Mouse (Mus musculus) heart, embryonic 13.5 days (tissue): Measurements from ENCODE around the gene Edc3. TPM values are rescaled to one million over a fixed set of nuclear protein-coding genes. Genes with fewer than 3 reads are reported as not detected.

ENCODE experiments used
- ATAC-seq: fragments of 200-750 bp; cut with Nextera tagmentation; 2 replicates; pipeline ENCODE4 v1.8.0; 2017; ENCODE audit warnings: moderate TSS enrichment; ENCODE audit not compliant: insufficient number of reproducible peaks, low FRiP score, low TSS enrichment; ENCODE audit errors: extremely low read depth
- H3K27ac ChIP-seq: fragments of 300-500 bp; sonication (generic); replicated peaks from 2 replicates; pipeline ENCODE4 v1.5.1; 2015; ENCODE audit warnings: moderate library complexity, mild to moderate bottlenecking, inconsistent platforms
- H3K27me3 ChIP-seq: fragments of 300-500 bp; sonication (generic); replicated peaks from 2 replicates; pipeline ENCODE4 v1.6.1; 2015; ENCODE audit warnings: mild to moderate bottlenecking, inconsistent platforms
- H3K36me3 ChIP-seq: fragments of 300-500 bp; sonication (generic); 2 replicates; pipeline ENCODE4 v1.6.1; 2015; ENCODE audit warnings: mild to moderate bottlenecking, inconsistent platforms
- H3K4me1 ChIP-seq: fragments of 300-500 bp; sonication (generic); 2 replicates; pipeline ENCODE4 v1.6.1; 2015; ENCODE audit warnings: inconsistent platforms
- H3K4me2 ChIP-seq: fragments of 300-500 bp; sonication (generic); 2 replicates; pipeline ENCODE4 v1.6.1; 2015; ENCODE audit warnings: inconsistent platforms, mild to moderate bottlenecking, moderate library complexity
- H3K4me3 ChIP-seq: fragments of 300-500 bp; sonication (generic); 2 replicates; pipeline ENCODE4 v1.5.1; 2015; ENCODE audit warnings: moderate library complexity, mild to moderate bottlenecking, inconsistent platforms
- H3K9ac ChIP-seq: fragments of 300-500 bp; sonication (generic); 2 replicates; pipeline ENCODE4 v1.6.1; 2015; ENCODE audit warnings: inconsistent platforms, mild to moderate bottlenecking, moderate library complexity
- H3K9me3 ChIP-seq: fragments of 300-500 bp; sonication (generic); 2 replicates; pipeline ENCODE4 v1.6.1; 2016; ENCODE audit warnings: inconsistent platforms
- WGBS: fragments of 180-500 bp; shearing (Covaris S2); methylation state at CpG from one replicate; pipeline ENCODE4 v1.1.7; 2015; ENCODE audit warnings: mixed read lengths; 5-methylcytosine and 5-hydroxymethylcytosine counted together
- polyA plus RNA-seq: library from polyadenylated mRNA; unstranded; fragments of >200 nt; fragmentation: Nextera tagmentation; extraction: Ambion mirVana; gene quantifications from 2 replicates; pipeline ENCODE4 v1.2.1, GENCODE M21; 2015

Edc3 gene
- polyA plus RNA-seq, 1 experiment from 2014 or later = 16.2 TPM

DNA sequence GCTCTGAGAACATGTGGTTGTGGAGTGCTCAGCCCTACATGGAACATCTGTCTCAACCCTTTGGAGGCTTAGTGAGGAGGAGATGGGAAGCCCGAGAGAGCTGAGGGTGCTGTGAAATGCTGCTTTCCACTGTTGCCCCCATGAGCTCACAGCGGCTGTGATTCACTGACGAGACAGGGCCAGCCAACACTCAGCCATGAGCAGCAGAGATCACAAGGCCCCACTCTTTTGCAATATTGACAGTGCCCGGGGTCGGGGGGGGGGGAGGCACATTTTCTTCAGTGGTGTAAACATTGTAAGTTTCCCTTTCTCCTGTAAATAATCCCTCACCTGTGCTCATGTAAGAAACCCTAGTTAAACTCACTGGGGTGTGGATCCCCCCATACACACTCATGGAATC, 36.8 kb upstream of the Edc3 start:
- no peak overlapping the region for H3K9ac ChIP-seq
- no peak overlapping the region for H3K4me2 ChIP-seq
- no peak for ATAC-seq
- H3K27me3 ChIP-seq = 0 out of 2 replicates have a peak, but pooled peaks cover 2% of the 10 kb centered on the region
- 0 out of 2 replicates have a peak, but pooled peaks cover 3% of the 10 kb centered on the region for H3K4me1 ChIP-seq
- no peaks in the 10 kb centered on the region for H3K36me3 ChIP-seq
- no peaks in the 10 kb centered on the region for H3K9me3 ChIP-seq
- H3K27ac ChIP-seq = no peak overlapping the region
- 67% methylated on average over 5 of the region's 5 CpGs for WGBS
- no peak overlapping the region for H3K4me3 ChIP-seq

DNA sequence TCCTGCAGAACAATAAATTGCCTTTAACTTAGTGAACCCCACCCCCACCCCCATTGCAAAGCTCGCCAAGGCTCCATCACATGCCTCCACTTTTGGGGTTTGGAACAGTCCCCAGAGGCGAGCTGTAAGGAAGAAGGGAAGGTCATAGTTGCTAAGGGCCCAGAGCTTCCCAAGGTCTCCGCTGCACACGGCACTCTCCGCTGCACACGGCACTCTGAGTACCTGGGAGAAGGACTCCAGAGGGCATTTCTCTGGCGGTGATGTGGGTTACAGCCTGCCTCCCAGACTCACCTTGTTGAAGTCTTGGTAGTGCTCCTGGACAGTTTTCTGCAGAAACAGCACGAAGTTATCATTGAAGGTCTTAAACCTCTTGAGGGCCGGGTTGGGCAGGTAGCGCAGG, 26.9 kb upstream of the Edc3 start:
- no peak overlapping the region for H3K4me2 ChIP-seq
- H3K4me3 ChIP-seq = no peak overlapping the region
- ATAC-seq = no peak
- H3K36me3 ChIP-seq = no peaks in the 10 kb centered on the region
- no peaks in the 10 kb centered on the region for H3K9me3 ChIP-seq
- no peaks in the 10 kb centered on the region for H3K4me1 ChIP-seq
- peaks cover 10% of the 10 kb centered on the region; the same call in 1 of the 2 replicates for H3K27me3 ChIP-seq
- H3K9ac ChIP-seq = no peak overlapping the region
- no peak overlapping the region for H3K27ac ChIP-seq
- 74% methylated on average over 10 of the region's 10 CpGs for WGBS

DNA sequence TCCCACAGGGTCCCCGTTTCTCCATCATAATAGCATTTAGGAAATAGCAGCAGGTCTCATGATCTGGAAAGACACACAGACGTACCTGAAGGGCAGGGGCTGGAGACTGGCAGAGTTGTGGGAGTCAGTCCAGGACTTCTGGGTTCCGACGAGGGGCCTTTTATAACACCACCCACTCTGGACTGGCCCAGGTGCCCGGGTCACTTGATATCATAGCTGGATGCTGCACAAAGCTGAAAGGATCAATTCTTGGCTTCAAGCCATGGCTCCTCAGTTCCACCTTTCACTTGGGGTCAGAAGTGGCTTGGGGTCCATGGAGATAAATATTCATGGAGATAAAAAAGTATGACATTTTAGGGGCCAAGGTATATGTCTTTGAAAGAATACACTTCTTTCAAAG, 24.8 kb upstream of the Edc3 start, which contains the start of gene Cyp1a2:
Gene Cyp1a2 (minus strand): TSS at position 184 of the 400 bp plus-strand sequence.
- peaks cover 10% of the 10 kb centered on the region; the same call in 1 of the 2 replicates for H3K27me3 ChIP-seq
- no peak within 1 kb of the TSS for H3K9ac ChIP-seq
- H3K4me3 ChIP-seq = no peak within 1 kb of the TSS
- H3K4me1 ChIP-seq = no peaks in the 10 kb centered on the region
- H3K36me3 ChIP-seq = no peaks in the 10 kb centered on the region
- ATAC-seq = no peak
- WGBS = 64% methylated on average over 5 of the region's 5 CpGs
- no peaks in the 10 kb centered on the region for H3K9me3 ChIP-seq
- no peak within 1 kb of the TSS for H3K27ac ChIP-seq
- H3K4me2 ChIP-seq = no peak within 1 kb of the TSS

DNA sequence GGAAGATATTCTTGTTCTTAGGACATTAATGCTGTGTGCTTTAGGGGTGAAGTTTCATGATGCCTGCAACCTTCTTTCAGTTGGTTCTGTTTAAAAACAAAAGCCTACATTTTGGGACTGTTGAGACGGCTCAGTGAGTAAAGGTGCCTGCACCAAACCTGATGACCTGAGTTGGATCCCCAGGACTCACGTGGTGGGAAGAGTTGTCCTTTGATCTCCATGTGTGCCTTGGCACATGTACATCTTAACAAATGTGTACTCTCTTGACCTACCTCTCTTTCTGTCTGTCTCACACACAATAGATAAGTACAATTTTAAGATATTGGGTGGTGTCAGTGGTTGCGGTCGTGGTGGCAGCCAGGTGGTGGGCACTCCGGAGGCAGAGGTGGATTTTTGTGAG, 22.3 kb upstream of the Edc3 start:
- Histone ChIP-seq H3K4me2 (no peak overlapping the region), H3K27me3 (peaks cover 10% of the 10 kb centered on the region; the same call in 1 of the 2 replicates), H3K4me3 (no peak overlapping the region), H3K9me3 (no peaks in the 10 kb centered on the region), H3K9ac (no peak overlapping the region), H3K27ac (no peak overlapping the region), H3K36me3 (no peaks in the 10 kb centered on the region), H3K4me1 (no peaks in the 10 kb centered on the region)
- ATAC-seq = no peak
- WGBS = 77% methylated on average over 5 of the region's 5 CpGs

DNA sequence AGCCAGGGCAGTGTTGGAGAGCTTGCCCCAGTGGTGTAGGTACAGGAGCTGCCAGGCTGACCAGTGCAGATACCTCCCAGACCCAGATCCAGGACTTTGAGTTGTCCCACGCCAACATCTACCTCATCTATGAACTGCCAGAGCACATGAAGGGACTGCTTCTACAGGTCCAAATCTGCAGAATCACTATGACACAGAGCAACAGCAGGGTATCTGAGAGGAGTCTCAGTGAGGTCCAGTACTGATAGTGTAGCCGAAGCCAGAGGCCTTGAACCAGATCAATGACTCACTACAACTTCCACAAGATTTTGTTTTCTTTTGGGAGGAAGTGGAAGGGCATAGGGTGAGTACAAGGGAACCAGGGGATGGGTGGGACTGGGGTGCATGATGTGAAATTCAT, 20.6 kb upstream of the Edc3 start, which contains the start of gene Cyp1a1:
Gene Cyp1a1 (plus strand): TSS at position 178 of the 400 bp plus-strand sequence.
- peaks cover 7% of the 10 kb centered on the region for H3K27me3 ChIP-seq
- no peaks in the 10 kb centered on the region for H3K4me1 ChIP-seq
- 66% methylated on average over 2 of the region's 2 CpGs for WGBS
- H3K4me3 ChIP-seq = no peak within 1 kb of the TSS
- H3K9ac ChIP-seq = no peak within 1 kb of the TSS
- H3K27ac ChIP-seq = no peak within 1 kb of the TSS
- H3K9me3 ChIP-seq = no peaks in the 10 kb centered on the region
- no peak for ATAC-seq
- no peak within 1 kb of the TSS for H3K4me2 ChIP-seq
- no peaks in the 10 kb centered on the region for H3K36me3 ChIP-seq

DNA sequence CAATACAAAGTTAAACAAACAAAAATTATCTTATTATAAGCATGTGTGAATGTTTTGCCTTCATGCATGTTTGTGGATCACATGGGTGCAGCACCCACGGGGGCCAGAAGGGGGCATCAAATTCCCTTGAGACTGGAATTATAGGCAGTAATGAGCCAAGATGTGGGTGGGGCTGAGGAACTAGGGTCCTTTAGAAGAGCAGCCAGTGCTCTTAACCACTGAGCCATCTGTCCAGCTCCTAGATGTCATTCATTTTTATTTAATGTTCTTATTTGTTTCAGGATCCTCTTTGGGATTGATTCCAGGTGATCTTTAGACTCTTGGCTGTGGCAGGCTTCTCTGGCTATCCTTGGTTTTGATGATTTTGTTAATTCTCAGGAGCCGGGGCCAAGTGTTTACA, 20.2 kb upstream of the Edc3 start:
- no peaks in the 10 kb centered on the region for H3K4me1 ChIP-seq
- H3K9me3 ChIP-seq = no peaks in the 10 kb centered on the region
- ATAC-seq = no peak
- H3K9ac ChIP-seq = no peak overlapping the region
- no peak overlapping the region for H3K4me3 ChIP-seq
- no peaks in the 10 kb centered on the region for H3K36me3 ChIP-seq
- 45% methylated on average over 2 of the region's 2 CpGs for WGBS
- no peak overlapping the region for H3K27ac ChIP-seq
- no peak overlapping the region for H3K4me2 ChIP-seq
- peaks cover 5% of the 10 kb centered on the region for H3K27me3 ChIP-seq

DNA sequence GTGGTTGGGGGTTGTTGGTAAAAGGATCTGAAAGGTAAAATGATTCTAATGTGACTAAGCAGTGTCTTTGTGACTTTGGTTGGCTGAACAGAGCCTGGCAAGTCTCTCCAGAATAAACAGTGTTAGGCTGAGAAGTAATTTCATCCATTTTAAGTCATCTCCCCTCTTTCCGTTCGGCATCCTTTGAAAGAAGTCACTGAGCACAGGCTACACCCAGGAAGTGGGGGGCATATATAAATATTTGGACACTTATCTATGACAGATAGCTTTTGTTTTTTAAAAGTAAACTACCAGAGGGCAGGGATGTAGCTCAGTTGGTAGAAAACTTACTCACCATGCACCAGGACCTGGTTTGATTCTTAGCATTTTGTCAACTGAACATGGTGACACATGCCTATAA, 19.7 kb upstream of the Edc3 start:
- no peak for ATAC-seq
- Histone ChIP-seq H3K9me3 (no peaks in the 10 kb centered on the region), H3K27ac (no peak overlapping the region), H3K4me2 (no peak overlapping the region), H3K36me3 (no peaks in the 10 kb centered on the region), H3K27me3 (peaks cover 5% of the 10 kb centered on the region), H3K9ac (no peak overlapping the region), H3K4me3 (no peak overlapping the region), H3K4me1 (no peaks in the 10 kb centered on the region)
- 63% methylated on average over 2 of the region's 2 CpGs for WGBS

DNA sequence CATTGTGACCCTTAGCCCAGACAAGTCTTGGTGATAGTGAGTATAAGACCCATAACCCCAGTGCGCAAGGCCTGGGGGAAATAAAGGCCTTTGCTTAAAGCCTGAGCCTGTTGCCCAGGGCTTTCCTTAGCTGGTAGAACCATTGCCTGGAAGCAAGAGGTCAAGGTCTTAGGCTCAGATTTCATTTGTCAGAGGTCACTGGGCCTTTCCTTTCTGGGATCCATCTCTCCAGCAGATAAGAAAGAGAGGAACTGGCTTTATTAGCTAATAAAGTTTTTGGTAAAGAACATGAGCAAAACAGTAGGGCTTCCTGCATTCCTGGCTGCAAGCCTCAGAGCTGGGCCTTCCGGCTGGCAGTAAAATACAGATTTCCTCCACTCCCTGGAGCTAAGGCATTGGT, 14.2 kb upstream of the Edc3 start:
- Histone ChIP-seq H3K4me2 (no peak overlapping the region), H3K4me3 (no peak overlapping the region), H3K9me3 (no peaks in the 10 kb centered on the region), H3K4me1 (peaks cover 15% of the 10 kb centered on the region), H3K36me3 (no peaks in the 10 kb centered on the region), H3K27ac (no peak overlapping the region), H3K9ac (no peak overlapping the region), H3K27me3 (peaks cover 53% of the 10 kb centered on the region)
- no peak for ATAC-seq
- WGBS = 69% methylated on average over 2 of the region's 2 CpGs

DNA sequence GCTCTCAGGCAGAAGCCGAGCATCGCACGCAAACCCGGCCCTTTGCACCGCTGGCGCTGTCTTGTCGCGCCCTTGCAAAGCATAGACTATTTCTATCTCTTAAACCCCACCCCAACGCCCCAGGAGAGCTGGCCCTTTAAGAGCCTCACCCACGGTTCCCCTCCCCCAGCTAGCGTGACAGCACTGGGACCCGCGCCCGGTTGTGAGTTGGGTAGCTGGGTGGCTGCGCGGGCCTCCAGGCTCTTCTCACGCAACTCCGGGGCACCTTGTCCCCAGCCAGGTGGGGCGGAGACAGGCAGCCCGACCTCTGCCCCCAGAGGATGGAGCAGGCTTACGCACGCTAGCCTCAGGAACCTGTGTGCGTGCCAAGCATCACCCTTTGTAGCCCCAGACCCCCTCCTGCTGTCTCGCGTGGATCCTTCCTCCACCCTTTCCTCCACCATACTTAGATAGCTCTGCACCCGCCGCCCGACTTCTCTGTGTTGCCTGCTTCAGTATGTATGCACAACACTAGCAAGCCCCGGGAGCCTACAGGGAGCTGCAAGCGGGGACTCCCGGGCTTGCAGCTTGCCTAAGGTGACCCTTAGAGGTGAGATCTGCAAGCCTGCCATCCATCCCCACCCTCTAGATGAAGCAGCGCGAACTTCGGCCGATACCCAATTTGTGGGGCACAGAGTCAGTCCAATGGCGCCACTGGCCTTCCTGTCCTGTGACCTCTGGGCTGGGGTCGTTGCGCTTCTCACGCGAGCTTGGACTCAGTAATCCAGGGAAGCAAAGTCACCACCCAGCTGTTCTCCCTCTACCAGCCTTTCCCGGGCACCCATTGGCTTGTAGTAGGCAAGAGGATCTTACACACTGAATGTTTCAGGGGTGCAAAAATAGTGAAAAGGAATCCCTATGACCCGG, 11.7 kb upstream of the Edc3 start:
- Histone ChIP-seq H3K36me3 (no peaks in the 10 kb centered on the region), H3K4me2 (peak overlapping the region; percentile 90), H3K27me3 (peaks cover 53% of the 10 kb centered on the region), H3K9me3 (no peaks in the 10 kb centered on the region), H3K4me1 (peaks cover 15% of the 10 kb centered on the region), H3K4me3 (peak overlapping the region; percentile 55), H3K9ac (peak overlapping the region; percentile 71), H3K27ac (no peak overlapping the region)
- peak; percentile 31; the same call in 1 of the 2 replicates for ATAC-seq
- WGBS = 1% methylated on average over 42 of the region's 42 CpGs

DNA sequence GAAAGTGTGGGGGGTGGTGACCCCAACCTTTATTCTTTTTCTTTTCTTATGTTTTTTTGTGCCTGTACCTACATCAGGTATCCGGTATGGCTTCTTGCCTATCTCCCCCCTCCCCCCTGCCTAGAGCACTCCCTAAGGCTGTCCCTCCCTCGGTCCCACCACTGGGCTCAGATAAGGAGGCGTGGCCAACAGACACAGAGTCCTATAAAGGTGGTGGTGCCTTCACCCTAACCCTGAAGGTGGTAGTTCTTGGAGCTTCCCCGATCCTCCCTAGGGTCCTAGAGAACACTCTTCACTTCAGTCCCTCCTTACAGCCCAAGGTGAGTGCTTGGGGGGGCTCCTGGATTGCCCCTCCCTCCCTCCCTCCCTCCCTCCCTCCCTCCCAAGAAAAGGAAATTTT, 11.0 kb upstream of the Edc3 start:
- 15% methylated on average over 4 of the region's 4 CpGs for WGBS
- no peak for ATAC-seq
- H3K4me3 ChIP-seq = no peak overlapping the region

DNA sequence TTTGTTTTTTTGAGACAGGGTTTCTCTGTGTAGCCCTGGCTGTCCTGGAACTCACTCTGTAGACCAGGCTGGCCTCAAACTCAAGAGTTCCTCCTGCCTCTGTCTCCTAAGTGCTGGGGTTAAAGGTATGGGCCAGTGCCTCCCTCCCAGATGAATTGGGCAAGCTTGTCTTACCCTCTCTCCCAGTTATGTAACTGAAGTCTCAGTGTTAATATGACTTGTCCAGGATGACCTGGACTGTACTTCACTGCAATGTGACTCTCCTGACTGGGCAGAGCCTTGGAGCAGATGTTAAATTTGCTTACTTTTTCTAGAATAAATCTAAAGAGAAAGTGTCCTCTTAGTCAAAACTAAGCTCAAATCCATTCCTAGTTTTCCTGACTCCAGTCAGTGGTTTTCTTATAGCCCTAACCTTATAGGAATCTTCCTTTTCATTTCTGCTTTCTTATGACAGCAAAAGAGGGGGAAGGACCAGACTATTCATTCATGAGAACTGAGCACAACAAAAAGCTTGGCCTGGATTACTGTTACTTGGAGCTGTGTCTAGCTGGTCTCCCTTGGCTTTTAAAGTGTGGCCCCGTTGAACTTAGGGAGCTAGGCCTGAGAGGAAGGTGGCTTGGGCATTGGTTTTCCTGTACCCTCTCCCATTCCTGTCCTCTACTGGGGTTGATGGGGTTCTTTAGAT, 9.7 kb upstream of the Edc3 start:
- H3K36me3 ChIP-seq = no peaks in the 10 kb centered on the region
- H3K27me3 ChIP-seq = peaks cover 49% of the 10 kb centered on the region
- no peak overlapping the region for H3K4me2 ChIP-seq
- no peak overlapping the region for H3K9ac ChIP-seq
- H3K27ac ChIP-seq = no peak overlapping the region
- H3K9me3 ChIP-seq = no peaks in the 10 kb centered on the region
- H3K4me1 ChIP-seq = peaks cover 15% of the 10 kb centered on the region
- no peak overlapping the region for H3K4me3 ChIP-seq
- ATAC-seq = no peak
- WGBS = 60% methylated on average over 1 of the region's 1 CpGs

More for the DNA sequence above, 11.0 kb upstream of the Edc3 start:
- H3K9ac ChIP-seq = no peak overlapping the region
- no peak overlapping the region for H3K4me2 ChIP-seq
- H3K4me1 ChIP-seq = peaks cover 15% of the 10 kb centered on the region
- no peaks in the 10 kb centered on the region for H3K9me3 ChIP-seq
- H3K27me3 ChIP-seq = peaks cover 51% of the 10 kb centered on the region
- H3K36me3 ChIP-seq = no peaks in the 10 kb centered on the region
- no peak overlapping the region for H3K27ac ChIP-seq
